Mouse (Mus musculus): ENCODE measurements around the gene Clec4f.
"Not testable (repeated sequence)": the region's sequence is repeated elsewhere in the genome, so short reads cannot be mapped to it uniquely, and the experiment has no call there.

Gene Clec4f

DNA sequence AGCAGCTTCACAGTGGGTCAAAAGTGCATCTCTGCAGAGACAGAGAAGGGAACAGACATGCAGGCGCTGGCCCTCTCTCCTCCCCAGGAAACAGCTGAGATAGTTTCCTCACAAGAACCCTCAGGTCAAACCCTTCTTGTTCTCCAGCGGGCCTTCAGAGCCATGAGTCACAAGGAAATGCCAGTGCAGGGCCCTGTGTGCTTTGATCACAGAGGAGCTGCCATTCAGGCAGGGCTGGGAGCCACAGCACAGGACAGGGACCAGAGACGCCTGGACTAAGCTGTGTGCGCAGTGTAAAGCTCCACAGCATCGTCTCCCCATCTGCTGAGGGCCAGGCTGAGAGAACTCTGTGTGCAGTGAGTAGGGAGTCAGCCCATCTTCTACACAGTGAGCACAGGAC, 21.9 kb downstream of the Clec4f start:
- DNase-seq (ENCODE audit: low spot score in 2 of 2), result not testable (repeated sequence)

DNA sequence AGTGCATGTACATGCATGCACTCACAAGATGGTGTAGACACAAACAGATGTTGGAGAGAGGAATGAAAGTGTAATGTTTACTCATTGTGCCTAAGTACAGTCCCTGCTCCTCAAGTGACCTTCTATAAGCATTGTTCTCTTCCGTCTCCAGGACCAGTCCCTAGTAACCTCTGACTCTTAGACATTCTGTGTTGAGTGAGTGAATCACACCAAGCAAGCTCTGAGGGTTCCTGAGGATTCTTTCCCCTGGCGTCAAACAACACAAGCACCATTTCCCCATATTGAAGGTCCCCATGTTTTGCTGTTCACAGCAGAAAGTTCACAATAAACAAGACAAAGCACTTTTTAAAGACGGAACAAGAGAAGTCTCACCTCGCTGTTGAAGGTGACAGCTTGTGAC, 24.2 kb downstream of the Clec4f start:
- DNase-seq (ENCODE audit: low spot score in 2 of 2), result no peak

DNA sequence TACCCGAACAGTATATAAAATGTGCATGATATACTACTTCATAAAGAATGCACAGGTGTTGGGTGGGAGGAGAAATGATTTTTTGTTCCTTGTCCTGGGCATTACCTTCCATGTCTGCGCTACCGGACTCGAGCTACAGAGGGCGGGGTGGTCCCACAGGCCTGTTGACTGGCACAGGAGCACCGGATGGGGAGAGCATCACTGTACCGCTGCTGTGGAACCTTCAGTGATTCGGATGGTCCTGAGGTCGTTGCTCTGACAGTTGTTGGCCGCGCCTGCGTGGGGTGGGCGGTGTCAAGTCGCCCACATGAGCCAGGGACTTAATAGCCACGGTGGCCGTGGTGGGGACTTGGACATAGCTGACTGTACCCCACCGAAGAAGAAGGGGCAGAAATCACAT, 29.2 kb downstream of the Clec4f start:
- no peak for DNase-seq (ENCODE audit: low spot score in 2 of 2)

DNA sequence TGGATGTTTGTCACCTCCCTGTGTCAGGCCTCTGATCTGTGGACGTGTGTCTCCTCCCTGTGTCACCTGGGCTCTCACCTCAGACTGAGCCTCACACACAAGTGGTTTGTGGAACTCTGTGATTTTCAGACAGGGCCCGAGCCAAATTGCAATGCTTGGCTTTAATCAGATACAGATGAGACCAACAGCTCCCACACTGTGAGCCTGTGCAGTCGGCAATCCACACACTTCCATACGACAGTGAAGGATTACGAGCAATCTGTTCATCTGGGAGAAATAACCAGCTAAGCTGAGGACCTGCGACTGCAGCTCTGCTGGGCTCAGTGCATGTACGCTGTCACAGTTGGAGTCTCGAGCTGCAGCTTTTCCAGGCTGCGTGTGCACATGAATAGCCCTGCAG, 36.0 kb downstream of the Clec4f start:
- no peak for DNase-seq (ENCODE audit: low spot score in 2 of 2)

DNA sequence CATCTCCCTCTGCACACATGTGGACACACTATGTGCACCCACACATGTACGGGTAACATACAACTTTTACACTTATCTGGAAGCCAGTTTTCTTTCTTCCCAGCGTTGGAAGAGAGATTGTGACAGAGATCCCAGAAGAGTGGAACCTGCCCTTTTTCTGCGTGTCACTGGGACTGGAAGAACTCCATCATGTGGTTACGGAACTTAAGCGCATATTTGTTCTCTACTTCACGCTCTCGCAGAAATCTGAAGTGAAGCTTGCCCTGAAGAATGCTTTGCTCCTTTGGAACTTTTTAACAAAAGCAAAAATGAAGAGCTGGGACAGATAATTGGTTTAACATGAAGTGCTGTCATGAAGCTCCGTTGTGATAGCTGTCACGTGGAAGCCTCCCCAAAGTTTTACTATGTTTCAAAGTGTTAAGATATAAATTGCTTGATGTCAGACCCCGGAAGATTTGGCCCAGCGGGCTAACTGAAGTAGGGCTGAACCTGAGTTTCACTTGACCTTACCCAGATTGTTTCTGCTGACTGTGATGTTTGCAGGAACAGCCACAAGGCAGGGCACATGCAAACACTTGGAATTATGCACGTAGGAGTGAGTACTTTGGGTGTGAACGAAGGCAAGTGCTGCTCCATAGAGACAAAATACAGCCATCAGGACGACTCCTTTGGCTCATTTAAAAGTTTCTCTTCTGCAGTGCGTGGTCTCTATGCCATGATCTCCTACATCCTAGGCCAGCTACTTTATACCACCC, 38.2 kb downstream of the Clec4f start:
- DNase-seq (ENCODE audit: low spot score in 2 of 2), result no peak

- DNase-seq (ENCODE audit: low spot score in 2 of 2), result no peak
These were observed 39.5 kb downstream of the Clec4f start for GRCm38 (mm10) chr6:83616512-83616911.

DNA sequence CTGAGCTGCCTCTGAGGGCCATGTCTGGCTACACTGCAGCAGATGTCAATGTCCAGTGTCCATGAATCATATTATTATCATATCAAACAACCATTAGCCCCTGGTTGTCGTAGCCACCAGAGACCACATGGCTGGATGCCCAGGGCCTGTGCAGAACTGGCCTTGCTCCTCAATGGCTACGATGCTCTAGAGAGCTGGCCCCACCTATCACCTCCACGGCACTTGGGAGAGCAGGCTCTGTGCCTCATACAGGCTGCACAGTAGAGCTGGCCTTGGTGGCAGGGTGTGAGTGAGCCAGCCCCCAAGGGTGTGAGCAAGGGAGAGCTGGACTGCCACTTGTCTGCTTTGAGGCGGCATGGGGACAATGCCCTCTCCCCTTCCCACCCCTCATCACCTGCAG, 41.5 kb downstream of the Clec4f start:
- no peak for DNase-seq (ENCODE audit: low spot score in 2 of 2)

DNA sequence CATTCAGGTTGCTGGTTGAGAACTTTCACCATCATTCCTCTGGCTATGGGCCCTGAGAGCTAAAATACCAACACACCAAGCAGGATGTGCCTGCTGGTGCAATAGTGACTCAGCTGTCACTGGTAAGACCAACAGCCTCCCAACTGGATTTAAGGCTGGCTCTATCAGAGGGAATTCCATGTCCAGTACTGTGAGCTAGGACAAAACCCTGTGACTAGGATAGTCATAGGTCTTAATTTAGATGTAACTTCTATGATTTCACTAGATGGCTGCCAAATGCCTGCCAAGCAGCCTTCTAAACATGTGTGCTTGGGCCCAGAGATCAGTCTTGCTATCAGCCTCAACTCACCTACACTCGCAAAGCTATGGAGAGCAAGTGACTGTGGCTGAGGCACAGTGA, 43.0 kb downstream of the Clec4f start:
- no peak for DNase-seq (ENCODE audit: low spot score in 2 of 2)

- no peak for DNase-seq (ENCODE audit: low spot score in 2 of 2)
These were observed 56.3 kb downstream of the Clec4f start for GRCm38 (mm10) chr6:83599636-83600174.

DNA sequence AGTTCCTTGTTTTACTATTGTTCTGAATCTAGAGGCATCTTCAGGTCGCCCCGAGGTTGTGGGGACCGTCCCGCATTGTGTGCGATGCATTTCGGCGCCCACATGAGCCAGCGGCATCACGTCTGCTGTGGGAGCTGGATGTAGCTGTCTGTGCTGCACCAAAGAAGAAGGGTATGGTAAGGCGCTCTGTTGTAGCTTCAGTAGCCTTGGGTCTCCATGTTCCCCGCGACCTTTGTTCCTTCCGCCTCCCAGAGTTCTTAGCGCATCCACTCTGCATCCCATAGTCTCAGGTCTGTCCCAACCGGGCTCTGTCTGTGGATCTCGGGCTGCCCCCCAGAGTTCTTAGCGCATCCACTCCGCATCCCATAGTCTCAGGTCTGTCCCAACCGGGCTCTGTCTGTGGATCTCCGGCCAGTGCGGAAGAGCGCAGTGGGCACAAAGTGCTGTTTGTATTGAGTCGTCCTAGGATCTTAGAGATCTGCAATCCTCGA, 56.9 kb downstream of the Clec4f start:
- DNase-seq (ENCODE audit: low spot score in 2 of 2), result no peak

- no peak for DNase-seq (ENCODE audit: low spot score in 2 of 2)
These were observed 57.3 kb downstream of the Clec4f start for GRCm38 (mm10) chr6:83598646-83599045.

GRCm38 (mm10) chr6:83597988-83598387, 58.0 kb downstream of the Clec4f start:
- no peak for DNase-seq (ENCODE audit: low spot score in 2 of 2)

DNA sequence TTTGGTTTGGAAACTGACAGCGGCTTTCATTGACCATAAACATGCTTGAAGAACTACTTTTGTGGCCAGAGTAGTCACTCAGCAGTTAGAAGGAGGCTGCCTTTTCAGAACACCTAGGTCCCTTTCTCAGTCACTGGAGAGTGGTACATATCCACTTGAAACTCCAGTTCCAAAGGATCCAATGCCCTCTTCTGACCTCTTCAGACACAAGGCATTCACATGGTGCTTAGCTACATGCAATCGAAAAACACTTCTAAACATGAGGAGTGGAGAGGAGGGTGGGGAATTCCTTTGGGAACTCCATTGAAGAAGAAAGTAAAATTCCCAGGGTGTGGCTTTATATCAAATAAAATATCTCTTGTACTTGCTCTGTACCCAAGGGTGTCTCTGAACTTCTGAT, 61.0 kb downstream of the Clec4f start:
- DNase-seq (ENCODE audit: low spot score in 2 of 2), result no peak

Measured in right cerebral cortex, postnatal 36 days (tissue).